Mouse (Mus musculus) cerebral cortex, adult 2 months (tissue): ENCODE results near the gene Cd180.

Source experiments
- WGBS: fragments of 180-500 bp; shearing (Covaris S2); methylation state at CpG from one replicate; pipeline ENCODE4 v1.1.7; 2018; 5-methylcytosine and 5-hydroxymethylcytosine counted together

Gene Cd180

GRCm38 (mm10) chr13:102783531-102784310 is 90.4 kb downstream of the Cd180 start:
- 51% methylated on average over 7 of the region's 7 CpGs for WGBS

GRCm38 (mm10) chr13:102786666-102787230 is 93.4 kb downstream of the Cd180 start:
- WGBS = 62% methylated on average over 10 of the region's 10 CpGs
